Mouse (Mus musculus) heart, postnatal 0 days (tissue): ENCODE results near the gene Melk.

Experiments used
- CTCF ChIP-seq: IDR thresholded peaks from 2 replicates; pipeline ENCODE4 v1.5.1; 2016; ENCODE audit warnings: antibody characterized with exemption, control low read depth, low read depth
- EP300 ChIP-seq: IDR thresholded peaks from 2 replicates; pipeline ENCODE4 v1.6.1; 2016; ENCODE audit warnings: antibody characterized with exemption, low read depth

DNA sequence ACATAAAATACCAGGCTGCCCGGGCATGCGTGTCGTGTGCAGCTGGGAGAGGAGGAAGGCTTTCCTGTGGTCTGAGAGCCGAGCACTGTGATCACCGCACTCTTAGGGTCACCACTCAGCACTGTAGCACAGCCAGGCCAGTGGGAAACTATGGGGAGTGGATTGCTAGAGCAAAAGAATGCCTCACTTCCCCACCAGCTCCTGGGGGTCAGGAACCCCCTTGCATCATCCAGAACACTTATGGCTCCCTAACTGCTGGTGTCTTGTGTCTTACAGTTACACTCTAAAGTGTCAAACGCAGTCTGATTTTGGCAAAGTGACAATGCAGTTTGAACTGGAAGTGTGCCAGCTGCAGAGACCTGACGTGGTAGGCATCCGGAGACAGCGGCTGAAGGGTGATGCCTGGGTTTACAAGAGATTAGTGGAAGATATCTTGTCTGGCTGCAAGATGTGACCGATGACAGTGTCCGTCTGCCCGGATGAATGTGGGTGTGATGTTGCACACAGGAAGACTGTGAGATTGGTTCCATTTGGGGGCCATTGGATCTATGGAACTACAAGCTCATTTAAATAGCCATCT is 62.8 kb downstream of the Melk start:
- TF ChIP-seq CTCF (no peak), EP300 (no peak)
